Mouse (Mus musculus) heart, embryonic 14.5 days (tissue): ENCODE data around the gene 9330182L06Rik. TPM values are rescaled to one million over a fixed set of nuclear protein-coding genes. Genes with fewer than 3 reads are reported as not detected.

Experiments
- ATAC-seq: fragments of 200-750 bp; cut with Nextera tagmentation; 2 replicates; pipeline ENCODE4 v1.8.0; 2017; ENCODE audit warnings: low read depth, moderate TSS enrichment; ENCODE audit not compliant: insufficient number of reproducible peaks, insufficient read depth, low FRiP score
- H3K27ac ChIP-seq, 2 experiments: fragments of 200-500 bp in 1 of 2; fragments of 300-500 bp in 1 of 2; sonication (generic) in 1 of 2; replicated peaks in 1 of 2; 2 replicates each; pipeline ENCODE4 v1.5.1; 2012 to 2014; ENCODE audit warnings: low read depth in 2 of 2, low read length in 2 of 2, control low read depth in 1 of 2, mild to moderate bottlenecking in 1 of 2, mixed read lengths in 1 of 2; ENCODE audit not compliant: control insufficient read depth in 1 of 2, insufficient read depth in 1 of 2
- H3K27me3 ChIP-seq: fragments of 300-500 bp; sonication (generic); 2 replicates; pipeline ENCODE4 v1.6.1; 2014; ENCODE audit warnings: mild to moderate bottlenecking, low read length, control low read depth; ENCODE audit not compliant: control insufficient read depth, insufficient read depth
- H3K36me3 ChIP-seq: fragments of 300-500 bp; sonication (generic); 2 replicates; pipeline ENCODE4 v1.6.1; 2014; ENCODE audit warnings: mild to moderate bottlenecking, control low read depth, low read length, mixed read lengths; ENCODE audit not compliant: control insufficient read depth, insufficient read depth
- H3K4me1 ChIP-seq, 2 experiments: fragments of 200-500 bp in 1 of 2; fragments of 300-500 bp in 1 of 2; sonication (generic) in 1 of 2; 2 replicates each; pipeline ENCODE4 v1.6.1; 2012 to 2014; ENCODE audit warnings: low read length in 2 of 2, control low read depth in 1 of 2, mixed read lengths in 1 of 2; ENCODE audit not compliant: control insufficient read depth in 2 of 2, insufficient read depth in 2 of 2
- H3K4me2 ChIP-seq: fragments of 300-500 bp; sonication (generic); 2 replicates; pipeline ENCODE4 v1.6.1; 2014; ENCODE audit warnings: mild to moderate bottlenecking, low read length
- H3K4me3 ChIP-seq, 2 experiments: fragments of 200-500 bp in 1 of 2; fragments of 300-500 bp in 1 of 2; sonication (generic) in 1 of 2; 2 replicates each; pipeline ENCODE4 v1.5.1; 2012 to 2014; ENCODE audit warnings: low read length in 2 of 2, mild to moderate bottlenecking in 2 of 2, control low read depth in 1 of 2, low read depth in 1 of 2, moderate library complexity in 1 of 2; ENCODE audit not compliant: control insufficient read depth in 1 of 2, insufficient read depth in 1 of 2
- H3K9ac ChIP-seq: fragments of 300-500 bp; sonication (generic); 2 replicates; pipeline ENCODE4 v1.6.1; 2014; ENCODE audit warnings: mild to moderate bottlenecking, low read length
- H3K9me3 ChIP-seq: fragments of 300-500 bp; sonication (generic); 2 replicates; pipeline ENCODE4 v1.6.1; 2016; ENCODE audit warnings: low read length, control low read depth; ENCODE audit not compliant: control insufficient read depth
- WGBS: fragments of 180-500 bp; shearing (Covaris S2); extraction: QIAGEN DNeasy Blood & Tissue Kit; methylation state at CpG from one replicate; pipeline ENCODE4 v1.1.7; 2014; 5-methylcytosine and 5-hydroxymethylcytosine counted together
- polyA plus RNA-seq: library from polyadenylated mRNA; unstranded; fragments of >200 nt; fragmentation: Nextera tagmentation; extraction: Ambion mirVana; gene quantifications from 2 replicates; pipeline ENCODE4 v1.2.1, GENCODE M21; 2014

Gene 9330182L06Rik
- polyA plus RNA-seq, 1 experiment from 2014 or later = 2.4 TPM

DNA sequence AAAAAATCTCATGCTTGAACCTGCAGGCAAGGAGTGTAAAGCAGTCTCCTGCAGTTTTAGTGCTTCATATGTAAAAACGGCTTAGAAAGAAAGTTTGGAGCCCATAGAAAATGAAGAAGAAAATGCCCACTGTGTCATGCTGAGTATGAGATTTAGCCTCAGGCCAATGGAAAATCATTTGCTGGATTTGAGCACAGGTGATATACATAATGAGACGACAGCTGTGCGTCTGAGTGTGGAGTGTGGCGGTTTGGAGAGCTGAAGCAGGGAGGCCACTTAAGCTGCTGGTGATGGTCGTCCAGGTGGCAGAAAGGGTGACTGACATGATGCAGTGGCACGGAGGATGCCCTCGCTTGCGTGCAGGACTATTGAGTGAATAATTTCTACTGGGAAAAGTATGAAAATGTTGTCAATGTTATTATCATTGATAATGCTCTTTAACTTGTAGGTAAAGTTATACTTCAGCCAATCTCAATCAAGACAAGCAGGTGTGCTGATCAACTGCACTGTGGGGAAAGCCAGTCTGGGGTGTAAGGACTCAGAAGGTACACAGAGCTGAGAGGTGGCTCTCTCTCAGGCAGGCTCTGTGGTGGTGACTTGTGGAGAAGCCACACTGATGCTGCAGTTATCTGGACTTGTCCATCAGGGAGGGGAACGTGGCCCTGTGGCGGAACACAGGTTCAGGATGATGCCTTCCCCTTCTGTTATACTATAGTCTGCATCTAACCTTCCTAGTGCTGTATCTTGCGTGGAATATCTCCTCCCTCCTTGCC is 102.2 kb downstream of the 9330182L06Rik start:
- no peak for ATAC-seq
- no peaks in the 10 kb centered on the region for H3K36me3 ChIP-seq
- no peak overlapping the region for H3K4me3 ChIP-seq
- no peak overlapping the region for H3K9ac ChIP-seq
- no peaks in the 10 kb centered on the region for H3K4me1 ChIP-seq
- H3K27ac ChIP-seq = no peak overlapping the region
- H3K27me3 ChIP-seq = no peaks in the 10 kb centered on the region
- 57% methylated on average over 11 of the region's 11 CpGs for WGBS
- no peak overlapping the region for H3K4me2 ChIP-seq
- H3K9me3 ChIP-seq = no peaks in the 10 kb centered on the region

DNA sequence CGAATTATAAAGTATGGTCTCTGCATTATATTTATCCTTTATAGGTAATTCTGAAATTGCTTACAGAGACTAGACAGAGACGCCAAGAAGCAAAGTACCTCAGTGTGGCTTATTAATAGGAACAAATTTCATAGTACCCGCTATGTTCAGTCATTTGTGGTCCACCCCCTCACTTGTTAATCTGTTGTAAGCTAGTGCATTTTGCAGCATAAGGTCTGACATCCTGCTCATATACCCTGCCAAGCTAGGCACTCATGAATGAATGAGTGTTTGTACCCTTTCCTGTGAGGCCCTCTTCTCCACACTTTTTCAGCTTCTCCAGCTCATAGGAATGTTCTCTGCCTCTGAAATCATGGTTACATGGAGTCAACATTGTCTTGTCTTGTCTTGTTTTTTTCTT is 105.2 kb downstream of the 9330182L06Rik start:
- H3K27me3 ChIP-seq = no peaks in the 10 kb centered on the region
- H3K4me1 ChIP-seq = no peaks in the 10 kb centered on the region
- no peak overlapping the region for H3K4me2 ChIP-seq
- no peak for ATAC-seq
- H3K27ac ChIP-seq = no peak overlapping the region
- no peaks in the 10 kb centered on the region for H3K36me3 ChIP-seq
- no peak overlapping the region for H3K4me3 ChIP-seq
- 84% methylated on average over 3 of the region's 3 CpGs for WGBS
- H3K9ac ChIP-seq = no peak overlapping the region
- no peaks in the 10 kb centered on the region for H3K9me3 ChIP-seq

DNA sequence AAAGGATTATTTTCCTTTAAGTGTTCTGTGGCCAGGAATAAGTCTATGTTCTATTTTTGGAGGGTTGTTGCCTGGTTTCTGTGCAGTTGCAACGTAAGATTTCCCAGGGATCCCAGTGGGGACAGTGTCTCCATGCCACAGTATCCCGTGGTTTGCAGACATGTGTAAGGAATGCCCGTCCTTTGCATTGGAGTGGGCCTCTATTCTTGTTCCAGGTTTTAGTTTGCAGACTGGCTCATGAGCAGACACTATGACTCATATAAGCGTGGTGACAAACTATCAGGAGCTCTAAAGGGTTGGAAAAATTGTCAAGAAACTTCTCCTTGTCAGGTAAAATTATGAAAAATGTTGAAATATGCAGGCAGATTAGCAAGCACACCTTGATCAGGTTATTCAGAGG is 107.4 kb downstream of the 9330182L06Rik start:
- H3K4me2 ChIP-seq = no peak overlapping the region
- H3K9me3 ChIP-seq = no peaks in the 10 kb centered on the region
- H3K27ac ChIP-seq = no peak overlapping the region
- H3K4me3 ChIP-seq = no peak overlapping the region
- no peaks in the 10 kb centered on the region for H3K4me1 ChIP-seq
- 54% methylated on average over 4 of the region's 4 CpGs for WGBS
- no peaks in the 10 kb centered on the region for H3K27me3 ChIP-seq
- no peaks in the 10 kb centered on the region for H3K36me3 ChIP-seq
- ATAC-seq = no peak
- H3K9ac ChIP-seq = no peak overlapping the region

DNA sequence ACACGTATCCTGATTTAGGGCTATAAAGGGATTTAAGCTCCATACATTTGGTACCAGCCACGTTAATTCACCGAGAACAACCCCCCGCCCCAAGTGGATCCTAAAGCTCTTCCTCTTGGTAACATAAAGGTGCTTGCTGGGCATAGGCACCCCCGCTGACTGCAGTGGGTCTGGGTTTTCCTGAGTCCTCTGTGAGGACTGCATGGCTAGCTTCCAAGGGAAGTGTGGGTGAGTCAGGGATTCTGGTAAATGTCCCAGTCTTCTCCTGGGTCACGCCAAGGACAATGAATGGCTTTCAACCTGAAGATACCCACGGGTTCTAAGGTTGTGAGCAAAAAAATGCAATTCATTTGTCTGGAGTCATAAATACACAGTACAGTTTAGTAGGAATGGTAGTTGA is 124.0 kb downstream of the 9330182L06Rik start:
- Histone ChIP-seq H3K9me3 (no peaks in the 10 kb centered on the region), H3K4me2 (no peak overlapping the region), H3K9ac (no peak overlapping the region), H3K27ac (no peak overlapping the region), H3K4me3 (no peak overlapping the region), H3K4me1 (no peaks in the 10 kb centered on the region), H3K27me3 (no peaks in the 10 kb centered on the region), H3K36me3 (no peaks in the 10 kb centered on the region)
- ATAC-seq = no peak
- WGBS = 58% methylated on average over 7 of the region's 7 CpGs

DNA sequence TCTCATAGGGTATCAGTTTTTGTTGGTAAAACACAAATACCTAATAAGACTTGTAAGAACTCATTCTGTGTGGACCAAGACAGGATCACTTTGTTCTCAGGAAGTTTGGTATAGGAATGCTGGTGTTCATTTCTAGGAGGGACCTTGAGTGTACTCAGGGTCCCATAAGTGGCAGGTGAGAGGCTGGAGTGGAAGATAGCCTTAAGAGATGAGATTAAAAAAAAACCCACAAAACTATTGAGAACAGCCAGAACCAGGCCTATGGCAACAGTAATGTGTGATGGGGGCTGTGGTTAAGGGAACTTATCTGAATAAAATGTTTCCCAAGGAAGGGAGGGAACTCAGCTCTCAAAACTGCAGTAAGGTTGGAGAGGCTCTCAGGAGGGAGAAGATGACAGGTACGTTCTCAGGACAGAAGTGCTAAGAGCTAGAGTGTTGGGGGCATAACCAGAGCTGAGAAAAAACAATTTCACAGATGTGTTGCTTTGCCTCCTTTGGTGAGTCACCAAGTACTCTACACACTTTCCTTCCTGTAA is 126.0 kb downstream of the 9330182L06Rik start:
- no peak overlapping the region for H3K9ac ChIP-seq
- H3K4me3 ChIP-seq = no peak overlapping the region
- 21% methylated on average over 1 of the region's 1 CpGs for WGBS
- no peak overlapping the region for H3K27ac ChIP-seq
- H3K27me3 ChIP-seq = no peaks in the 10 kb centered on the region
- H3K36me3 ChIP-seq = no peaks in the 10 kb centered on the region
- ATAC-seq = no peak
- H3K4me2 ChIP-seq = no peak overlapping the region
- no peaks in the 10 kb centered on the region for H3K9me3 ChIP-seq
- H3K4me1 ChIP-seq = no peaks in the 10 kb centered on the region

DNA sequence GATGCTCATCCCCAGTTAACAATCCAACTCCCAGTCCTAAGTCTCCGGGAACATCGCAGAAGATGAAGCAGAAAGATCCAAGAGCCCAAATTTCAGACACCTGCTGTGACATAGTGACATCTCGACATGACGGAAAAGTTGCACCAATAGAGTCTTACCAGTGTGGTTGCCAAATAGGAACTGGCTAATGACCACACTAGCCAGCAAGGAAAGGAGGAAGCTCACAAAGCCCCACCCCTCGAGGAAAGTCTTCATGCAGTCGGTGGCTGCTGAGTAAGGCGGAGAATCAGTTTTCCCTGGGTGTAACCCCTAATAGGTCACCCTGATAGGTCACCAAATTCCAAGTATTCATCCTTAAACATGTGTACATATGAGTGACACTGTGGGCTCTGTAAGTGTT is 151.2 kb downstream of the 9330182L06Rik start:
- no peak overlapping the region for H3K27ac ChIP-seq
- H3K27me3 ChIP-seq = no peaks in the 10 kb centered on the region
- H3K4me1 ChIP-seq = no peaks in the 10 kb centered on the region
- no peak overlapping the region for H3K4me2 ChIP-seq
- H3K9me3 ChIP-seq = no peaks in the 10 kb centered on the region
- no peak overlapping the region for H3K4me3 ChIP-seq
- H3K9ac ChIP-seq = no peak overlapping the region
- WGBS = 77% methylated on average over 7 of the region's 7 CpGs
- ATAC-seq = no peak
- no peaks in the 10 kb centered on the region for H3K36me3 ChIP-seq

DNA sequence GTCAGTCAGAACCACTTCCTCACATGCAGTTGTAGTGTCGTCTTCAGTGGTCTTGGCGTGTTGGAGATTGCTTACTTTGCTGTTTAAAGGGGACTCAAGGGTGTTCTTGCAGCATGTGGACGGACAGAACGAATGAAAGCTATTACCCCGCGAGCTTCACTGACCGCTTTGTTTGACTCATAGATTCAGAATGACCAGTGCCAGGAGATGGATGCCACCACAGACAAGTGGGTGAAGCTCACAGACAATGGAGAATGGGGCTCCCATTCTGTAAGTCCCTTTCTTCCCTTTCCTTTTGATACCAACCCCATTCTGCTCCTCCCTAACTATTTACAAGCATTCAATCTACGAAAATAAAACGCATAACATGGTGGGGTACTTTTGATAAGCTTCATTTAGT is 151.9 kb downstream of the 9330182L06Rik start:
- H3K4me3 ChIP-seq = no peak overlapping the region
- WGBS = 84% methylated on average over 9 of the region's 9 CpGs
- H3K36me3 ChIP-seq = no peaks in the 10 kb centered on the region
- H3K9ac ChIP-seq = no peak overlapping the region
- no peak overlapping the region for H3K4me2 ChIP-seq
- no peak overlapping the region for H3K27ac ChIP-seq
- ATAC-seq = no peak
- no peaks in the 10 kb centered on the region for H3K4me1 ChIP-seq
- no peaks in the 10 kb centered on the region for H3K9me3 ChIP-seq
- no peaks in the 10 kb centered on the region for H3K27me3 ChIP-seq

DNA sequence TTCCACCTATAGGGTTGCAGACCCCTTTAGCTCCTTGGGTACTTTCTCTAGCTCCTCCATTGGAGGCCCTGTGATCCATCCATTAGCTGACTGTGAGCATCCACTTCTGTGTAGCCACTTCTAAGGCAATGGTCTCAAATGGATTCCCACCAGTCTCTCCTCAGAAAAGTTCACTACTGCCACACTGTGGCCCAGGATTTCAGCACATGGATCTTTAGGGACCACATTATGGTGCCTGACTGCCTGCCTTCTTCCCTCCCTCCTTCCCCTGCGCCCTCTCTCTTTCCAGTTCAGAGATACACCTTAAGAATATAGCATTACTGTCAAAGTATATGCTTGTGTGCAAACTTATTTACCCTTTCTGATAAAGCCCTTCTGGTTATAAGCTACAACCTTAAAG is 154.0 kb downstream of the 9330182L06Rik start:
- Histone ChIP-seq H3K4me2 (no peak overlapping the region), H3K9me3 (no peaks in the 10 kb centered on the region), H3K36me3 (no peaks in the 10 kb centered on the region), H3K27ac (no peak overlapping the region), H3K4me1 (no peaks in the 10 kb centered on the region), H3K27me3 (no peaks in the 10 kb centered on the region), H3K4me3 (no peak overlapping the region), H3K9ac (no peak overlapping the region)
- no peak for ATAC-seq
- WGBS = 42% methylated on average over 1 of the region's 1 CpGs
